Mouse (Mus musculus): ENCODE measurements around the gene Celsr1. TPM values are rescaled to one million over a fixed set of nuclear protein-coding genes. Genes with fewer than 3 reads are reported as not detected.

The Celsr1 gene
- polyA plus RNA-seq, 1 experiment: 0.06 TPM

DNA sequence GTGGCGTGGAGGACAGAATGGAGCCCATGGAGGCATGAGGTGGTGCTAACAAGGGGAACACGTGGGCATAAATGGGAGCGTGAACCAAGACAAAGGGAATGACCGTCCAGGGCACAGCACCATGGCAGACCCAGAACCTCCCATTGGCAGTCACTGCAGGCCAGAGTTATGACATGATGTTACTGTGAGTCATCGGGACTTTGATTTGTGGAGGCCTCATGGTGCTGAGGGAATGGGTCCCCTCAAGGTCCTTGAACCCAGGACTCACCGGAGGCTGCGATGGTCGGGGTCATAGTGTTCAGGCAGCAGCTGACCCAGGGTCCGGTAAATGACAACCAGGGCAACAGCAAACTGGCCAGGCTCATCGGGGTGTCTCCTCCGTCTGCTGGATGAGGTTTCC, 111.7 kb downstream of the Celsr1 start:
- no peaks in the 10 kb centered on the region for H3K79me2 ChIP-seq (ENCODE audit: control insufficient read depth, insufficient read depth)
- TF ChIP-seq POLR2A (IDR thresholded peaks at IDR 0.05; ENCODE audit: insufficient read length, low read depth): no peak
- TF ChIP-seq USF1 (IDR thresholded peaks at IDR 0.05; ENCODE audit: low read depth): no peak
- no peak for TF ChIP-seq POLR2AphosphoS2 (IDR thresholded peaks at IDR 0.05; ENCODE audit: insufficient read length, low read depth)
- TF ChIP-seq REST (IDR thresholded peaks at IDR 0.05; ENCODE audit: insufficient read depth, insufficient read length): no peak
- no peak for TF ChIP-seq MAX (IDR thresholded peaks at IDR 0.05; ENCODE audit: low read depth)
- no peak for TF ChIP-seq TCF3 (IDR thresholded peaks at IDR 0.05; ENCODE audit: insufficient read length, low read depth)
- no peak for TF ChIP-seq MYOG (IDR thresholded peaks at IDR 0.05; ENCODE audit: control insufficient read depth in 1 of 3, insufficient read depth in 1 of 3, insufficient read length in 2 of 3, low read depth in 2 of 3)
- TF ChIP-seq E2F4 (IDR thresholded peaks at IDR 0.05; ENCODE audit: insufficient read depth): no peak
- no peak for TF ChIP-seq CEBPB (IDR thresholded peaks at IDR 0.05; ENCODE audit: insufficient read depth, poor library complexity, severe bottlenecking)
- no peak for TF ChIP-seq TCF12 (IDR thresholded peaks at IDR 0.05; ENCODE audit: insufficient read depth, poor library complexity, severe bottlenecking)
- no peak for TF ChIP-seq MYOD1 (IDR thresholded peaks at IDR 0.05; ENCODE audit: control insufficient read depth in 1 of 3, insufficient read length in 2 of 3, low read depth in 2 of 3)
- TF ChIP-seq SRF (IDR thresholded peaks at IDR 0.05; ENCODE audit: control insufficient read depth, insufficient read length, low read depth): no peak
- no peaks in the 10 kb centered on the region for H3K36me3 ChIP-seq (ENCODE audit: control insufficient read depth, insufficient read depth)
- H3K4me3 ChIP-seq: no peak overlapping the region
- no peak overlapping the region for H3K4me2 ChIP-seq (ENCODE audit: low read depth)
- H3K27me3 ChIP-seq (ENCODE audit: control insufficient read depth, insufficient read depth, insufficient read length): peaks cover 41% of the 10 kb centered on the region
- H3ac ChIP-seq (ENCODE audit: control insufficient read depth, insufficient read length): no peak overlapping the region

DNA sequence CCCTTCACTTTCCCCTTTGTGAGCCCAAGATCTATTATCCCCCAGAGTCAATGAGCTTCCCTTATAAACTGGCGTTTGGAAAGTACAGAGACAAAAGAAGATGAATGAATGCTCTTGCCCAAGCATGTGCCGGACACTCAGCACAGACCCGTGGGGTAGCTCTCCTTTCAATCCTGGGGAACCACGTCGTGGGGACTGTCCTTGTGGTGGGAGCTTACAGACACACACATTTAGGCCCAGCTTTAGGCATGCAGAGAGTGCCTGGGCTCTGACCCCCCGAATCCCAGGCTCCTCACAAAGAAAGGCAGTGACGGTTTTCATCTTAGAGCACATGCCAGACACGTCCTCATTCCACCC, 113.7 kb downstream of the Celsr1 start:
- H3K79me2 ChIP-seq (ENCODE audit: control insufficient read depth, insufficient read depth): no peaks in the 10 kb centered on the region
- TF ChIP-seq MYOD1 (IDR thresholded peaks at IDR 0.05; ENCODE audit: control insufficient read depth in 1 of 3, insufficient read length in 2 of 3, low read depth in 2 of 3): no peak

DNA sequence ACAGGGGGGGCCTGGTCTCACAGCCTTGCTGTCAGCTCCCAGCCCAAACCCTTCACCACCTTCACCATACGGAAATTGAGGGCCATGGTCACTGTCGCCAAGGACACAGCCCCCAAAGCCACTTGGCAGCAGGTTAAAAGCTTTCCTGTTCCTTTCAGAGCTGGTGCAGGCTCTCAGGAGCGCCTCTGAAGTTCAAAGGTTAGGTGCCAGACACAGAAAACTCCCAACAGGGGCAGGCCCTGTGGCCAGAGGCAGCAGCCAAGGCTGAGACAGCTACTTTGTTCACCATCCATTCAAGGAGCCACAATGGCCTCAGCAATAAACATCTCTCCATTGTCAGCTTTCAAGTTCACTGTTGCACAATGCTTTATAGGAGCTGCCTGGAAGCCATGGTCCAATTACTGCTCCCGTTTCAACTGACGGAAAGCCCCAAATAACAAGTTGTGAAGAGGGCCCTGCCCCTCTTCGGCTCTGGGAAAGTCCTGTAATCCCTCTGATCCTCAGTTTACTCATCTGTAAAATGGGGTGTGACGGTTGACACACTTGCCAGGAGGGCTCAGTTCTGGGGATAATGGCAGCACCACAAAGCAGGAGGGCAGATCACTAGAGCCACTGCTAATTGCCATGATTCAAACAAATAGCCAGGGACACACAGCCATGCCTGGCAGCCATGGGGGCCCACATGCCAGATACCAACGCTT, 114.2 kb downstream of the Celsr1 start:
- no peaks in the 10 kb centered on the region for H3K36me3 ChIP-seq (ENCODE audit: control insufficient read depth, insufficient read depth)
- no peak overlapping the region for H3K4me2 ChIP-seq (ENCODE audit: low read depth)

More for the DNA sequence above, 113.7 kb downstream of the Celsr1 start:
- Histone ChIP-seq H3K36me3 (ENCODE audit: control insufficient read depth, insufficient read depth) (no peaks in the 10 kb centered on the region), H3K4me2 (ENCODE audit: low read depth) (no peak overlapping the region), H3K27me3 (ENCODE audit: control insufficient read depth, insufficient read depth, insufficient read length) (peaks cover 33% of the 10 kb centered on the region), H3ac (ENCODE audit: control insufficient read depth, insufficient read length) (no peak overlapping the region), H3K4me3 (no peak overlapping the region)

DNA sequence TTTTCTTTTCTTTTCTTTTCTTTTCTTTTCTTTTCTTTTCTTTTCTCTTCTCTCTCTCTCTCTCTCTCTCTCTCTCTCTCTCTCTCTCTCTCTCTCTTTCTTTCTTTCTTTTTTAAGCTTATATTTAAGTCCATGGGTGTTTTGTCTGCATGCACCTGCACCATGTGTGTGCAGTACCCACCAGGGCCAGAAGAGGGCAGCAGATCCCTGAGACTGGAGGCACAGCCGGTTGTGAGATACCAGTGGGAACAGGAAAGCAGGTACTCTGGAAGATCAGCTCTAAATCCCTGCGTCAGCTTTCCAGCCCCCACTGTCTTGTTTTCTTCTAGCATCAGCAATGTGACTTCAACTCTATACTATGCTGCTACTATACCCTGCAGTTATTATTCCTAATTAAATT, 120.0 kb downstream of the Celsr1 start:
- H3ac ChIP-seq (ENCODE audit: control insufficient read depth, insufficient read length): no peak overlapping the region
- no peak overlapping the region for H3K4me2 ChIP-seq (ENCODE audit: low read depth)
- no peak for TF ChIP-seq POLR2A (IDR thresholded peaks at IDR 0.05; ENCODE audit: insufficient read length, low read depth)
- no peaks in the 10 kb centered on the region for H3K79me2 ChIP-seq (ENCODE audit: control insufficient read depth, insufficient read depth)
- no peaks in the 10 kb centered on the region for H3K36me3 ChIP-seq (ENCODE audit: control insufficient read depth, insufficient read depth)
- peaks cover 26% of the 10 kb centered on the region for H3K27me3 ChIP-seq (ENCODE audit: control insufficient read depth, insufficient read depth, insufficient read length)
- H3K4me3 ChIP-seq: no peak overlapping the region

More for the DNA sequence above, 114.2 kb downstream of the Celsr1 start:
- Histone ChIP-seq H3K27me3 (ENCODE audit: control insufficient read depth, insufficient read depth, insufficient read length) (peaks cover 35% of the 10 kb centered on the region), H3ac (ENCODE audit: control insufficient read depth, insufficient read length) (no peak overlapping the region), H3K4me3 (no peak overlapping the region), H3K79me2 (ENCODE audit: control insufficient read depth, insufficient read depth) (no peaks in the 10 kb centered on the region)
- TF ChIP-seq E2F4 (IDR thresholded peaks at IDR 0.05; ENCODE audit: insufficient read depth): no peak
- no peak for TF ChIP-seq MYOG (IDR thresholded peaks at IDR 0.05; ENCODE audit: control insufficient read depth in 1 of 3, insufficient read depth in 1 of 3, insufficient read length in 2 of 3, low read depth in 2 of 3)
- TF ChIP-seq SRF (IDR thresholded peaks at IDR 0.05; ENCODE audit: control insufficient read depth, insufficient read length, low read depth): no peak
- TF ChIP-seq TCF12 (IDR thresholded peaks at IDR 0.05; ENCODE audit: insufficient read depth, poor library complexity, severe bottlenecking): no peak
- no peak for TF ChIP-seq USF1 (IDR thresholded peaks at IDR 0.05; ENCODE audit: low read depth)
- no peak for TF ChIP-seq REST (IDR thresholded peaks at IDR 0.05; ENCODE audit: insufficient read depth, insufficient read length)
- TF ChIP-seq MYOD1 (IDR thresholded peaks at IDR 0.05; ENCODE audit: control insufficient read depth in 1 of 3, insufficient read length in 2 of 3, low read depth in 2 of 3): no peak
- TF ChIP-seq POLR2AphosphoS2 (IDR thresholded peaks at IDR 0.05; ENCODE audit: insufficient read length, low read depth): no peak
- TF ChIP-seq CEBPB (IDR thresholded peaks at IDR 0.05; ENCODE audit: insufficient read depth, poor library complexity, severe bottlenecking): no peak
- TF ChIP-seq MAX (IDR thresholded peaks at IDR 0.05; ENCODE audit: low read depth): no peak
- TF ChIP-seq TCF3 (IDR thresholded peaks at IDR 0.05; ENCODE audit: insufficient read length, low read depth): no peak
- no peak for TF ChIP-seq POLR2A (IDR thresholded peaks at IDR 0.05; ENCODE audit: insufficient read length, low read depth)

DNA sequence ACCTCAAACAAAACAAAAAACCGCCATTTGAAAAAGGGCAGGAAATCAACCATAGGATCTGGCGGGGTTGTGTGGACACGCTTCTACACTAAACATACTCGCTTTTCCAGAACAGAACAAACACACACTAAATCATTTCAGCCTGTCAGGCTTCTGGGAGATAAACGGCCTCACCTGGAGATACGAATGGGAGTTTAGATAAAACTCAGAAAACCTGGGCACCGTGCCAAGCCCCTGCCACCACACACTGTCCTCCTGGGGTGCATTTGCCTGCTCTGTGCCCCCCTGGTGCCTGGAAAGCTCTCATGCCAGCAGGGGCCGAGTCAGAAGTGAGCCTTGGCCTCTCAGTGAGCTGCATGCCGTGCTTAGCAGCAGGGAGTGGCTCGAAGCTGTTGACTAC, 123.6 kb downstream of the Celsr1 start:
- no peak overlapping the region for H3K4me2 ChIP-seq (ENCODE audit: low read depth)
- TF ChIP-seq POLR2AphosphoS2 (IDR thresholded peaks at IDR 0.05; ENCODE audit: insufficient read length, low read depth) (no peak), MYOD1 (IDR thresholded peaks at IDR 0.05; ENCODE audit: control insufficient read depth in 1 of 3, insufficient read length in 2 of 3, low read depth in 2 of 3) (no peak), MAX (IDR thresholded peaks at IDR 0.05; ENCODE audit: low read depth) (no peak), TCF12 (IDR thresholded peaks at IDR 0.05; ENCODE audit: insufficient read depth, poor library complexity, severe bottlenecking) (no peak), SRF (IDR thresholded peaks at IDR 0.05; ENCODE audit: control insufficient read depth, insufficient read length, low read depth) (no peak), E2F4 (IDR thresholded peaks at IDR 0.05; ENCODE audit: insufficient read depth) (no peak), USF1 (IDR thresholded peaks at IDR 0.05; ENCODE audit: low read depth) (no peak)
- H3K27me3 ChIP-seq (ENCODE audit: control insufficient read depth, insufficient read depth, insufficient read length): peaks cover 10% of the 10 kb centered on the region
- no peaks in the 10 kb centered on the region for H3K79me2 ChIP-seq (ENCODE audit: control insufficient read depth, insufficient read depth)
- H3K36me3 ChIP-seq (ENCODE audit: control insufficient read depth, insufficient read depth): no peaks in the 10 kb centered on the region
- no peak overlapping the region for H3ac ChIP-seq (ENCODE audit: control insufficient read depth, insufficient read length)
- H3K4me3 ChIP-seq: no peak overlapping the region

All from myocyte (in vitro differentiated cells).